9 mouse cellular contexts compared by ENCODE assay signal in genomic region chr13:99245916-99246460, GRCm38 (mm10).
"Had no signal": no experiment of that assay in that cellular context is flagged by ENCODE, and none has a peak within 500 bp of the region (broad histone marks: within the 10 kb centered on the region; RNA-seq: fewer than 3 reads in every experiment).

No protein-coding gene starts in this region.

- H3K36me3 ChIP-seq: limb, embryonic 13.5 days had no signal

- ATAC-seq: midbrain, embryonic 16.5 days had no signal

- DNase-seq: kidney, adult 2 months; lung, adult 18-20 months; right cerebral cortex, postnatal 14 days; thymus, adult 2 months; thymus, postnatal 25 days had no signal

- H3K4me3 ChIP-seq: left cerebral cortex, adult 2 months; limb, embryonic 13.5 days had no signal

- H3K4me2 ChIP-seq: limb, embryonic 13.5 days had no signal

- H3K27ac ChIP-seq: left cerebral cortex, adult 2 months; limb, embryonic 13.5 days; liver, embryonic 14.5 days had no signal

- H3K9ac ChIP-seq: limb, embryonic 13.5 days; liver, embryonic 14.5 days had no signal

- H3K9me3 ChIP-seq: limb, embryonic 13.5 days had no signal
